Mouse (Mus musculus) adrenal gland, postnatal 10 days (tissue): ENCODE results near the gene Acvr1b. TPM values are rescaled to one million over a fixed set of nuclear protein-coding genes. Genes with fewer than 3 reads are reported as not detected.

ENCODE experiments used
- DNase-seq: peaks from one replicate; pipeline ENCODE4 v3.0.0; 2021; ENCODE audit warnings: mixed read lengths
- microRNA-seq: library from miRNA; unstranded; fragments of <30 nt; microRNA quantifications from one replicate; pipeline ENCODE4 v1.2.0, GENCODE M21; 2021
- total RNA-seq, 2 experiments: library from RNA; stranded (reverse); gene quantifications; 2 replicates each; pipeline ENCODE4 v1.2.3; 2021

Gene Acvr1b
- total RNA-seq, 2 experiments from 2014 or later: 10.8 to 13.4 TPM

GRCm38 (mm10) chr15:101251930-101252329, 78.1 kb downstream of the Acvr1b start:
- no peak for DNase-seq

GRCm38 (mm10) chr15:101252614-101253013, 78.7 kb downstream of the Acvr1b start:
- DNase-seq: no peak

GRCm38 (mm10) chr15:101253563-101253885, 79.7 kb downstream of the Acvr1b start:
- no peak for DNase-seq

- peak; percentile 89 for DNase-seq
Observed at GRCm38 (mm10) chr15:101253886-101254795, 80.3 kb downstream of the Acvr1b start, which contains the start of gene Nr4a1. Nr4a1 (plus strand) TSS chr15:101254269.

GRCm38 (mm10) chr15:101255842-101256462, 82.1 kb downstream of the Acvr1b start:
- DNase-seq: no peak

GRCm38 (mm10) chr15:101256463-101257206, 82.8 kb downstream of the Acvr1b start:
- DNase-seq: no peak

GRCm38 (mm10) chr15:101258420-101258819, 84.6 kb downstream of the Acvr1b start:
- peak; percentile 5 for DNase-seq

GRCm38 (mm10) chr15:101259922-101260321, 86.1 kb downstream of the Acvr1b start:
- DNase-seq: no peak

GRCm38 (mm10) chr15:101260387-101260786, 86.5 kb downstream of the Acvr1b start:
- peak; percentile 83 for DNase-seq

GRCm38 (mm10) chr15:101260874-101261622, 87.2 kb downstream of the Acvr1b start:
- no peak for DNase-seq

GRCm38 (mm10) chr15:101262502-101262901, 88.6 kb downstream of the Acvr1b start:
- DNase-seq: peak; percentile 14

Small RNA genes within 50 kb of the gene (microRNA-seq; reads per million reads assigned to microRNA genes)
- gene Mir6962: not detected

Other genes starting within 250 kb of the Acvr1b start
- gene Gm47841, start 126.7 kb upstream of the Acvr1b start, total RNA-seq: under 1 TPM in 1 of 2 experiments, not detected in 1; 0.33 TPM
- gene Fignl2, start 95.5 kb upstream of the Acvr1b start, total RNA-seq: 10 to 100 TPM in 1 of 2 experiments, 1 to 10 TPM in 1; 8.4 to 11.0 TPM
- gene Ankrd33, start 58.3 kb upstream of the Acvr1b start, total RNA-seq: under 1 TPM; 0.24 to 0.33 TPM
- 10 to 100 TPM; 19.5 to 19.8 TPM for gene Acvrl1, start 45.5 kb upstream of the Acvr1b start, total RNA-seq
- 10 to 100 TPM; 16.4 to 24.0 TPM for gene Grasp, start 50.1 kb downstream of the Acvr1b start, total RNA-seq
- 100 to 1,000 TPM in 1 of 2 experiments, 10 to 100 TPM in 1; 95.8 to 589 TPM for gene Nr4a1, start 80.2 kb downstream of the Acvr1b start, total RNA-seq
- gene Atg101, start 110.2 kb downstream of the Acvr1b start, total RNA-seq: 100 to 1,000 TPM in 1 of 2 experiments, 10 to 100 TPM in 1; 36.6 to 103 TPM
- gene 6030408B16Rik, start 119.1 kb downstream of the Acvr1b start, total RNA-seq: 1 to 10 TPM; 1.0 to 2.4 TPM
- gene Krt80, start 196.1 kb downstream of the Acvr1b start, total RNA-seq: under 1 TPM; 0.75 to 0.76 TPM
- gene Krt7, start 237.0 kb downstream of the Acvr1b start, total RNA-seq: 1 to 10 TPM; 3.5 to 4.2 TPM